In genomic region chr17:12037065-12037464, GRCm38 (mm10) we compare ENCODE assay signal across 19 mouse cellular contexts.
A peak's percentile ranks its signal among the peaks of the same experiment; 100 is the strongest.
DNase-seq lines count a peak whose midpoint lies in the region; ATAC-seq and TF ChIP-seq lines count a peak whose summit lies in the region.
"Had no signal": no experiment of that assay in that cellular context is flagged by ENCODE, and none has a peak within 500 bp of the region (broad histone marks: within the 10 kb centered on the region; RNA-seq: fewer than 3 reads in every experiment).

No protein-coding gene starts in this region.

- no peak overlapping the region for H3K9ac ChIP-seq in heart, embryonic 13.5 days
- H3K9ac ChIP-seq in intestine, embryonic 16.5 days (ENCODE audit: low read depth, low read length), result no peak overlapping the region
- H3K9ac ChIP-seq in hindbrain, embryonic 13.5 days, result no peak overlapping the region
- H3K9ac ChIP-seq: hindbrain, embryonic 15.5 days; midbrain, embryonic 13.5 days; neural tube, embryonic 13.5 days had no signal

- no peak for DNase-seq in heart, postnatal 14 days
- DNase-seq in Muller cell, postnatal 12 days (ENCODE audit: inconsistent ontology term), result no peak
- DNase-seq in urinary bladder, postnatal 10 days (ENCODE audit: low spot score), result no peak
- DNase-seq: adrenal gland, postnatal 10 days; cerebellum, adult 18-20 months; embryo, embryonic 11 days; heart, adult 2 months; kidney, postnatal 10 days; lung, postnatal 10 days; thymus, postnatal 25 days had no signal

- peak overlapping the region; percentile 16; the same call in 1 of the 2 replicates for H3K4me2 ChIP-seq in heart, embryonic 13.5 days
- H3K4me2 ChIP-seq in intestine, embryonic 16.5 days (ENCODE audit: low read depth, low read length), result no peak overlapping the region
- H3K4me2 ChIP-seq in hindbrain, embryonic 13.5 days, result no peak overlapping the region
- H3K4me2 ChIP-seq: hindbrain, embryonic 15.5 days; midbrain, embryonic 13.5 days; neural tube, embryonic 13.5 days had no signal

- peaks cover 13% of the 10 kb centered on the region for H3K4me1 ChIP-seq in heart, embryonic 13.5 days
- H3K4me1 ChIP-seq in bone marrow, adult 2 months (ENCODE audit: control insufficient read depth, insufficient read depth, low read length), result peaks cover 1% of the 10 kb centered on the region; the same call in 1 of the 2 replicates
- H3K4me1 ChIP-seq in intestine, embryonic 16.5 days (ENCODE audit: control insufficient read depth, insufficient read depth, low read length), result no peaks in the 10 kb centered on the region
- peaks cover 4% of the 10 kb centered on the region; the same call in 1 of the 2 replicates for H3K4me1 ChIP-seq in hindbrain, embryonic 13.5 days (replicated peaks)
- H3K4me1 ChIP-seq: hindbrain, embryonic 15.5 days; midbrain, embryonic 13.5 days had no signal

- 57% methylated on average over 5 of the region's 5 CpGs for WGBS in heart, embryonic 13.5 days
- WGBS in bone marrow, adult 2 months, result 61% methylated on average over 5 of the region's 5 CpGs
- WGBS in intestine, embryonic 16.5 days, result 60% methylated on average over 5 of the region's 5 CpGs
- 87% methylated on average over 5 of the region's 5 CpGs for WGBS in hindbrain, embryonic 13.5 days

- no peak for TF ChIP-seq CTCF in bone marrow, adult 2 months (IDR thresholded peaks at IDR 0.05; ENCODE audit: control insufficient read depth, insufficient read depth, low read length)

- no peak for TF ChIP-seq POLR2A in bone marrow, adult 2 months (IDR thresholded peaks at IDR 0.05; ENCODE audit: borderline replicate concordance, control insufficient read depth, low read depth, low read length)

- intact Hi-C loops in heart, postnatal 14 days (cut with DNase I), result loop anchor here (5.0 kb wide), 1 partner anchor 80 kb away; the partner anchor contains the start of gene Agpat4

- no peak overlapping the region for H3K4me3 ChIP-seq in heart, embryonic 13.5 days
- peak overlapping the region; percentile 43 for H3K4me3 ChIP-seq in bone marrow, adult 2 months (replicated peaks; ENCODE audit: control insufficient read depth, low read depth, low read length)
- H3K4me3 ChIP-seq in intestine, embryonic 16.5 days (ENCODE audit: low read length), result no peak overlapping the region
- no peak overlapping the region for H3K4me3 ChIP-seq in hindbrain, embryonic 13.5 days
- H3K4me3 ChIP-seq: heart, adult 2 months; hindbrain, embryonic 15.5 days; midbrain, embryonic 13.5 days; neural tube, embryonic 13.5 days had no signal

- no peak overlapping the region for H3K27ac ChIP-seq in heart, embryonic 13.5 days (replicated peaks)
- H3K27ac ChIP-seq in bone marrow, adult 2 months (ENCODE audit: control insufficient read depth, insufficient read depth, low read depth, low read length, poor library complexity), result peak overlapping the region; percentile 78
- H3K27ac ChIP-seq in intestine, embryonic 16.5 days (ENCODE audit: low read length), result no peak overlapping the region
- no peak overlapping the region for H3K27ac ChIP-seq in hindbrain, embryonic 13.5 days
- H3K27ac ChIP-seq: heart, adult 2 months; hindbrain, embryonic 15.5 days; midbrain, embryonic 13.5 days; neural tube, embryonic 13.5 days had no signal

- no peak for ATAC-seq in heart, embryonic 13.5 days (ENCODE audit: extremely low read depth, insufficient number of reproducible peaks, low FRiP score, low TSS enrichment)
- peak; percentile 74 for ATAC-seq in intestine, embryonic 16.5 days
- ATAC-seq in megakaryocyte-erythroid progenitor cell, adult 5-6 weeks (replicated peaks; ENCODE audit: low FRiP score, low TSS enrichment, poor library complexity, severe bottlenecking), result peak; percentile 93
- no peak for ATAC-seq in hindbrain, embryonic 13.5 days (ENCODE audit: low FRiP score)
- ATAC-seq: midbrain, embryonic 13.5 days; Patski had no signal

- no peaks in the 10 kb centered on the region for H3K9me3 ChIP-seq in heart, embryonic 13.5 days
- no peaks in the 10 kb centered on the region for H3K9me3 ChIP-seq in intestine, embryonic 16.5 days (ENCODE audit: control insufficient read depth, low read length)
- H3K9me3 ChIP-seq in hindbrain, embryonic 13.5 days, result no peaks in the 10 kb centered on the region
- H3K9me3 ChIP-seq: hindbrain, embryonic 15.5 days; midbrain, embryonic 13.5 days; neural tube, embryonic 13.5 days had no signal

- H3K27me3 ChIP-seq in heart, embryonic 13.5 days (replicated peaks), result peaks cover 18% of the 10 kb centered on the region
- H3K27me3 ChIP-seq in intestine, embryonic 16.5 days (replicated peaks; ENCODE audit: control insufficient read depth, insufficient read depth, low read length), result no peaks in the 10 kb centered on the region
- H3K27me3 ChIP-seq in hindbrain, embryonic 13.5 days, result peaks cover 8% of the 10 kb centered on the region; the same call in 1 of the 2 replicates
- H3K27me3 ChIP-seq: hindbrain, embryonic 15.5 days; neural tube, embryonic 13.5 days; Patski had no signal

- no peaks in the 10 kb centered on the region for H3K36me3 ChIP-seq in heart, embryonic 13.5 days
- H3K36me3 ChIP-seq in intestine, embryonic 16.5 days (ENCODE audit: control insufficient read depth, insufficient read depth, low read length), result no peaks in the 10 kb centered on the region
- no peaks in the 10 kb centered on the region for H3K36me3 ChIP-seq in hindbrain, embryonic 13.5 days
- H3K36me3 ChIP-seq: hindbrain, embryonic 15.5 days; midbrain, embryonic 13.5 days; neural tube, embryonic 13.5 days had no signal

Comparison
In these comparisons a context has a peak if more than half of its experiments do, and no peak if none do; other contexts are left out.
1. ATAC-seq: peak in intestine, embryonic 16.5 days (single experiment) and megakaryocyte-erythroid progenitor cell, adult 5-6 weeks (single experiment); none in heart, embryonic 13.5 days (single experiment) and hindbrain, embryonic 13.5 days (single experiment).